Mouse (Mus musculus) kidney, adult 2 months (tissue): Measurements from ENCODE around the gene Sphk1. TPM values are rescaled to one million over a fixed set of nuclear protein-coding genes. Genes with fewer than 3 reads are reported as not detected.

ENCODE experiments used
- DNase-seq: peaks from one replicate; pipeline ENCODE4 v3.0.0; 2021
- H3K27ac ChIP-seq: fragments of 200-500 bp; 2 replicates; pipeline ENCODE4 v1.5.1; 2012; ENCODE audit warnings: low read depth, low read length, control low read depth, inconsistent platforms; ENCODE audit not compliant: insufficient read depth
- H3K27me3 ChIP-seq: fragments of 200-500 bp; replicated peaks from 2 replicates; pipeline ENCODE4 v1.6.1; 2012; ENCODE audit warnings: mild to moderate bottlenecking, moderate library complexity, low read length, inconsistent platforms; ENCODE audit not compliant: control insufficient read depth, insufficient read depth
- H3K36me3 ChIP-seq: fragments of 200-500 bp; 2 replicates; pipeline ENCODE4 v1.6.1; 2012; ENCODE audit warnings: mild to moderate bottlenecking, moderate library complexity, low read length, inconsistent platforms; ENCODE audit not compliant: control insufficient read depth, insufficient read depth
- H3K4me1 ChIP-seq: fragments of 200-500 bp; 2 replicates; pipeline ENCODE4 v1.6.1; 2011; ENCODE audit warnings: low read length; ENCODE audit not compliant: control insufficient read depth, insufficient read depth
- H3K4me3 ChIP-seq: fragments of 200-500 bp; 2 replicates; pipeline ENCODE4 v1.5.1; 2011; ENCODE audit warnings: mild to moderate bottlenecking, low read depth, low read length, control low read depth; ENCODE audit not compliant: insufficient read depth
- CTCF ChIP-seq: fragments of 200-500 bp; conservative IDR thresholded peaks from 2 replicates; pipeline ENCODE4 v1.5.1; 2011; ENCODE audit warnings: low read depth, mild to moderate bottlenecking, control low read depth, low read length, moderate library complexity, mixed read lengths; ENCODE audit not compliant: insufficient read depth, insufficient read length
- POLR2A ChIP-seq: fragments of 200-500 bp; IDR thresholded peaks from one replicate; pipeline ENCODE4 v1.6.1; 2011; ENCODE audit warnings: low read depth, low read length, control low read depth
- WGBS: fragments of 180-500 bp; shearing (Covaris S2); methylation state at CpG from one replicate; pipeline ENCODE4 v1.1.7; 2018; 5-methylcytosine and 5-hydroxymethylcytosine counted together
- polyA plus RNA-seq: library from polyadenylated mRNA; depleted of rRNA; stranded (reverse); fragments of >200 nt; gene quantifications from 2 replicates; pipeline ENCODE4 v1.2.3, GENCODE M21; 2012; rRNA removed

The Sphk1 gene
- polyA plus RNA-seq, 1 experiment = 9.9 TPM

- H3K27ac ChIP-seq = no peak within 1 kb of the TSS
Measured at GRCm38 (mm10) chr11:116581376-116581814, 50.7 kb downstream of the Sphk1 start, which contains the start of gene Ube2o. Gene Ube2o (minus strand): TSS chr11:116581447.

GRCm38 (mm10) chr11:116585682-116586081, 55.0 kb downstream of the Sphk1 start:
- Histone ChIP-seq H3K36me3 (no peaks in the 10 kb centered on the region), H3K27me3 (no peaks in the 10 kb centered on the region), H3K4me1 (no peaks in the 10 kb centered on the region), H3K4me3 (no peak overlapping the region), H3K27ac (no peak overlapping the region)
- 85% methylated on average over 6 of the region's 6 CpGs for WGBS
- no peak for TF ChIP-seq POLR2A
- no peak for TF ChIP-seq CTCF
- DNase-seq = no peak

More at GRCm38 (mm10) chr11:116581376-116581814, 50.7 kb downstream of the Sphk1 start, which contains the start of gene Ube2o:
- H3K27me3 ChIP-seq = no peaks in the 10 kb centered on the region
- peaks cover 3% of the 10 kb centered on the region; the same call in 1 of the 2 replicates for H3K4me1 ChIP-seq
- peak within 1 kb of the TSS; percentile 95 for H3K4me3 ChIP-seq
- no peak; the same call in 1 of the 2 replicates for TF ChIP-seq CTCF
- no peak for TF ChIP-seq POLR2A
- H3K36me3 ChIP-seq = no peaks in the 10 kb centered on the region
- peak; percentile 86 for DNase-seq
- WGBS = 1% methylated on average over 51 of the region's 51 CpGs

Other genes starting within 250 kb of the Sphk1 start
- 3.3 and 5.3 TPM in 2 replicates for gene Galr2, start 250.0 kb upstream of the Sphk1 start, polyA plus RNA-seq
- 33.2 and 33.5 TPM in 2 replicates for gene Exoc7, start 223.7 kb upstream of the Sphk1 start, polyA plus RNA-seq
- gene Foxj1, start 195.5 kb upstream of the Sphk1 start, polyA plus RNA-seq = 0.80 and 1.0 TPM in 2 replicates
- 2.5 and 2.9 TPM in 2 replicates for gene Rnf157, start 117.9 kb upstream of the Sphk1 start, polyA plus RNA-seq
- 195 and 211 TPM in 2 replicates for gene Ubald2, start 96.8 kb upstream of the Sphk1 start, polyA plus RNA-seq
- gene Qrich2, start 64.7 kb upstream of the Sphk1 start, polyA plus RNA-seq = 0.08 and 0.24 TPM in 2 replicates
- 87.5 and 91.1 TPM in 2 replicates for gene Prpsap1, start 36.7 kb upstream of the Sphk1 start, polyA plus RNA-seq
- 10.3 and 10.8 TPM in 2 replicates for gene Ube2o, start 50.5 kb downstream of the Sphk1 start, polyA plus RNA-seq
- gene Aanat, start 55.5 kb downstream of the Sphk1 start, polyA plus RNA-seq = not detected in 2 replicates
- 18.0 and 19.1 TPM in 2 replicates for gene Rhbdf2, start 96.1 kb downstream of the Sphk1 start, polyA plus RNA-seq
- gene Prcd, start 122.6 kb downstream of the Sphk1 start, polyA plus RNA-seq = 0.44 and 0.52 TPM in 2 replicates
- gene Cygb, start 123.4 kb downstream of the Sphk1 start, polyA plus RNA-seq = 16.2 and 21.0 TPM in 2 replicates
- 0.69 and 1.1 TPM in 2 replicates for gene St6galnac1, start 244.6 kb downstream of the Sphk1 start, polyA plus RNA-seq